Mouse (Mus musculus): ENCODE measurements around the gene Chrm1. TPM values are rescaled to one million over a fixed set of nuclear protein-coding genes. Genes with fewer than 3 reads are reported as not detected.

The Chrm1 gene
- polyA plus RNA-seq, 2 experiments: 0.01 TPM; not detected in 1

- 0 out of 4 replicates have a peak, but pooled peaks cover 0 to 4% of the 10 kb centered on the region in 2 experiments for H3K4me1 ChIP-seq (replicated peaks; ENCODE audit: control insufficient read depth in 2 of 2, insufficient read depth in 2 of 2, low read length in 1 of 2)
- no peak overlapping the region for H3K9ac ChIP-seq (replicated peaks)
- H3K36me3 ChIP-seq (replicated peaks; ENCODE audit: control insufficient read depth, insufficient read depth, low read depth): no peaks in the 10 kb centered on the region
- no peaks in the 10 kb centered on the region for H3K27me3 ChIP-seq (ENCODE audit: control insufficient read depth, insufficient read depth, low read length)
- DNase-seq (ENCODE audit: low read depth in 3 of 3, low spot score in 3 of 3) (no peak), ATAC-seq (ENCODE audit: insufficient read depth) (no peak)
- WGBS (ENCODE audit: insufficient replicate concordance): 50% methylated on average over 2 of the region's 2 CpGs
- no peak overlapping the region for H3K27ac ChIP-seq
- H3K4me2 ChIP-seq (ENCODE audit: low read depth): no peak overlapping the region
- no peaks in the 10 kb centered on the region for H3K9me3 ChIP-seq (ENCODE audit: control insufficient read depth, low read length)
- no peak for TF ChIP-seq CTCF (IDR thresholded peaks at IDR 0.05; ENCODE audit: low read depth)
- no peak for TF ChIP-seq EP300 (IDR thresholded peaks at IDR 0.05; ENCODE audit: low read depth)
- no peak overlapping the region for H3K4me3 ChIP-seq (ENCODE audit: insufficient read depth in 1 of 2, low read depth in 2 of 2, low read length in 2 of 2)
These were observed 33.3 kb upstream of the Chrm1 start for GRCm38 (mm10) chr19:8630249-8630648.

GRCm38 (mm10) chr19:8630826-8631225, 32.8 kb upstream of the Chrm1 start:
- no peak for DNase-seq (ENCODE audit: low read depth in 3 of 3, low spot score in 3 of 3)
- ATAC-seq (ENCODE audit: insufficient read depth): no peak
- Histone ChIP-seq H3K27me3 (ENCODE audit: control insufficient read depth, insufficient read depth, low read length) (no peaks in the 10 kb centered on the region), H3K36me3 (replicated peaks; ENCODE audit: control insufficient read depth, insufficient read depth, low read depth) (no peaks in the 10 kb centered on the region), H3K9me3 (ENCODE audit: control insufficient read depth, low read length) (no peaks in the 10 kb centered on the region), H3K4me1 (replicated peaks; ENCODE audit: control insufficient read depth in 2 of 2, insufficient read depth in 2 of 2, low read length in 1 of 2) (0 out of 4 replicates have a peak, but pooled peaks cover 0 to 4% of the 10 kb centered on the region in 2 experiments), H3K9ac (replicated peaks) (no peak overlapping the region), H3K4me2 (ENCODE audit: low read depth) (no peak overlapping the region), H3K4me3 (ENCODE audit: insufficient read depth in 1 of 2, low read depth in 2 of 2, low read length in 2 of 2) (no peak overlapping the region), H3K27ac (no peak overlapping the region)
- TF ChIP-seq EP300 (IDR thresholded peaks at IDR 0.05; ENCODE audit: low read depth): no peak
- no peak for TF ChIP-seq CTCF (IDR thresholded peaks at IDR 0.05; ENCODE audit: low read depth)
- WGBS (ENCODE audit: insufficient replicate concordance): 57% methylated on average over 6 of the region's 6 CpGs

- Histone ChIP-seq H3K4me1 (replicated peaks; ENCODE audit: control insufficient read depth in 2 of 2, insufficient read depth in 2 of 2, low read length in 1 of 2) (0 out of 4 replicates have a peak, but pooled peaks cover 0 to 4% of the 10 kb centered on the region in 2 experiments), H3K4me3 (ENCODE audit: insufficient read depth in 1 of 2, low read depth in 2 of 2, low read length in 2 of 2) (no peak overlapping the region), H3K27ac (no peak overlapping the region), H3K9ac (replicated peaks) (no peak overlapping the region), H3K27me3 (ENCODE audit: control insufficient read depth, insufficient read depth, low read length) (no peaks in the 10 kb centered on the region), H3K4me2 (ENCODE audit: low read depth) (no peak overlapping the region), H3K36me3 (replicated peaks; ENCODE audit: control insufficient read depth, insufficient read depth, low read depth) (no peaks in the 10 kb centered on the region), H3K9me3 (ENCODE audit: control insufficient read depth, low read length) (no peaks in the 10 kb centered on the region)
- no peak for TF ChIP-seq EP300 (IDR thresholded peaks at IDR 0.05; ENCODE audit: low read depth)
- no peak for TF ChIP-seq CTCF (IDR thresholded peaks at IDR 0.05; ENCODE audit: low read depth)
- no peak for ATAC-seq (ENCODE audit: insufficient read depth)
- WGBS (ENCODE audit: insufficient replicate concordance): 39% methylated on average over 1 of the region's 1 CpGs
- DNase-seq (ENCODE audit: low read depth in 3 of 3, low spot score in 3 of 3): no peak
These were observed 31.6 kb upstream of the Chrm1 start for GRCm38 (mm10) chr19:8632029-8632428.

GRCm38 (mm10) chr19:8642086-8642485, 21.5 kb upstream of the Chrm1 start:
- Histone ChIP-seq H3K36me3 (replicated peaks; ENCODE audit: control insufficient read depth, insufficient read depth, low read depth) (no peaks in the 10 kb centered on the region), H3K9me3 (ENCODE audit: control insufficient read depth, low read length) (no peaks in the 10 kb centered on the region), H3K4me1 (replicated peaks; ENCODE audit: control insufficient read depth in 2 of 2, insufficient read depth in 2 of 2, low read length in 1 of 2) (no peaks in the 10 kb centered on the region; a peak in 1 of 4 replicates), H3K4me2 (ENCODE audit: low read depth) (no peak overlapping the region), H3K4me3 (ENCODE audit: insufficient read depth in 1 of 2, low read depth in 2 of 2, low read length in 2 of 2) (no peak overlapping the region), H3K27ac (no peak overlapping the region), H3K27me3 (ENCODE audit: control insufficient read depth, insufficient read depth, low read length) (no peaks in the 10 kb centered on the region), H3K9ac (replicated peaks) (no peak overlapping the region)
- no peak for DNase-seq (ENCODE audit: low read depth in 3 of 3, low spot score in 3 of 3)
- 9% methylated on average over 5 of the region's 5 CpGs for WGBS (ENCODE audit: insufficient replicate concordance)
- ATAC-seq (ENCODE audit: insufficient read depth): no peak
- TF ChIP-seq CTCF (IDR thresholded peaks at IDR 0.05; ENCODE audit: low read depth) (no peak), EP300 (IDR thresholded peaks at IDR 0.05; ENCODE audit: low read depth) (no peak)

GRCm38 (mm10) chr19:8646393-8646792, 17.2 kb upstream of the Chrm1 start:
- TF ChIP-seq CTCF (IDR thresholded peaks at IDR 0.05; ENCODE audit: low read depth): no peak
- no peak for TF ChIP-seq EP300 (IDR thresholded peaks at IDR 0.05; ENCODE audit: low read depth)

More at GRCm38 (mm10) chr19:8646393-8646792, 17.2 kb upstream of the Chrm1 start:
- ATAC-seq (ENCODE audit: insufficient read depth) (no peak), DNase-seq (ENCODE audit: low read depth in 3 of 3, low spot score in 3 of 3) (no peak)
- Histone ChIP-seq H3K4me1 (replicated peaks; ENCODE audit: control insufficient read depth in 2 of 2, insufficient read depth in 2 of 2, low read length in 1 of 2) (no peaks in the 10 kb centered on the region; a peak in 1 of 4 replicates), H3K4me3 (ENCODE audit: insufficient read depth in 1 of 2, low read depth in 2 of 2, low read length in 2 of 2) (no peak overlapping the region), H3K27me3 (ENCODE audit: control insufficient read depth, insufficient read depth, low read length) (no peaks in the 10 kb centered on the region), H3K36me3 (replicated peaks; ENCODE audit: control insufficient read depth, insufficient read depth, low read depth) (no peaks in the 10 kb centered on the region), H3K4me2 (ENCODE audit: low read depth) (no peak overlapping the region), H3K27ac (no peak overlapping the region), H3K9ac (replicated peaks) (no peak overlapping the region), H3K9me3 (ENCODE audit: control insufficient read depth, low read length) (no peaks in the 10 kb centered on the region)
- WGBS (ENCODE audit: insufficient replicate concordance): 76% methylated on average over 2 of the region's 2 CpGs

Measured in liver, embryonic 14.5 days (tissue).